Mouse (Mus musculus): Measurements from ENCODE around the gene Rnf183. TPM values are rescaled to one million over a fixed set of nuclear protein-coding genes. Genes with fewer than 3 reads are reported as not detected.

The Rnf183 gene
- polyA plus RNA-seq, 1 experiment, result not detected

DNA sequence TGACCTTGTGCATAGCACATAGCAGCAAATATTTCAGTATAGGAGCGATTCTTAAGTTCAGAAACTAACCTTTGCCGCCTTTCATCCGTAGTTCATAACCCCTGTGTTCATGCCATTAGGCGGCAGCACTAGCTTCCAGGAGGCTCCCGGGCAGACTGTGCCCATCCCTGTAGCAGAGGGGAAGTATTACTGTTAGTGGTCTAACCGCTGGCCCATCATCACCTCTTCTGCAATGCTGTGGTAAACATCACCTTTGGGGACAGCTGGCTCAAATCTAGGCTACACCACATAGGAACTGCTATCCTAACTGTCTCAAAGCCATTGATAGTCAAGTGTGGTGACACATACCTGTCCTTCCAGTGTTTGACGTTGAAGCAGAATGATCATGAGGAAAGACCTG is 43.2 kb downstream of the Rnf183 start:
- no peak overlapping the region for H3K27ac ChIP-seq (ENCODE audit: insufficient read depth, low read length)
- no peak overlapping the region for H3K4me3 ChIP-seq (ENCODE audit: insufficient read depth, low read length)
- no peaks in the 10 kb centered on the region for H3K4me1 ChIP-seq (ENCODE audit: control insufficient read depth, insufficient read depth, low read length)
- TF ChIP-seq POLR2A (IDR thresholded peaks at IDR 0.05; ENCODE audit: low read depth, low read length) (no peak), CTCF (IDR thresholded peaks at IDR 0.05; ENCODE audit: borderline replicate concordance, insufficient read depth, low read length) (no peak)

DNA sequence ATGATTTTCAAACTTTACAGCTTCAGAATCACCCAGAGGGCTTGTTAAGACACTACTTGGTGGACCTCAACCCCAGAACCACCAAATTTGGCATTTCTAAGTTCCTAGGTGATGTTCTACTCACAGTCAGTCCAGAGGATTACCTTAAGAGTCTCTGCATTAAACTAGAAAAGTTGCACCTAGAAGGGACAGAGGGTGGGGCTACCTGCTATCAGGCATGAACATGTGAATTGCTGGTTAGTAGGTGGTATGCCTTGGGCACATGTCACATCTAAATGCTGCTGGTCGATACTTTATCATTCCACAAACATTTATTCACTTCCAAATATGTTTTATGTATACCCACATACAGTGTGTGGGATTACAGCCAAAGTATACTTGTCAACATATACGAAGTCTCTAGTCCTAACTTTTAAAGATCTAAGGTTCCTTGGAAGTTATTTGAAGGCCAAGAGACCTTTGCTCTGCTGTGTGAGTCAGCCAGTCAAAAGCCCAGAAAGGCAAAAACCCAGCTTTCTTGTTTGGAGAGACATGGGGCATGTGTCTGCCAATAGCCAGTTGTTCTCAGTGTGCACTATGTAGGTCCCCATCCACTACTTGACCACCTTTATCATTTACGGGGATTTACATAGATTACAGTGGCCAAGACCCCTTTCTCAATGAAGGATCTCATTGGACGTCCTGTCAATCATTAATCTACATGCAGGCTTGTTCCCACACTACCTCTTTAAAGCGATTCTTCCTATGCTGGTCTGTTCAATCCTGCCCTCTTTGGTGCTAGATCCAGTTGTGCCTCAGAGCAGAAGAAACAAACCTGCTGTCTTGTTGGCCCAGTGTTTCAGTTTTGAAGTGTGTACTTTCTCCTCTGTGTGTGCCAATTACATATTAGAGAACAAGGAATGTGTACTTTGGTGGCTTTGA is 45.2 kb downstream of the Rnf183 start:
- TF ChIP-seq POLR2A (IDR thresholded peaks at IDR 0.05; ENCODE audit: low read depth, low read length) (no peak), CTCF (IDR thresholded peaks at IDR 0.05; ENCODE audit: borderline replicate concordance, insufficient read depth, low read length) (no peak)
- H3K4me3 ChIP-seq (ENCODE audit: insufficient read depth, low read length), result no peak overlapping the region
- H3K27ac ChIP-seq (ENCODE audit: insufficient read depth, low read length), result no peak overlapping the region
- H3K4me1 ChIP-seq (ENCODE audit: control insufficient read depth, insufficient read depth, low read length), result no peaks in the 10 kb centered on the region

DNA sequence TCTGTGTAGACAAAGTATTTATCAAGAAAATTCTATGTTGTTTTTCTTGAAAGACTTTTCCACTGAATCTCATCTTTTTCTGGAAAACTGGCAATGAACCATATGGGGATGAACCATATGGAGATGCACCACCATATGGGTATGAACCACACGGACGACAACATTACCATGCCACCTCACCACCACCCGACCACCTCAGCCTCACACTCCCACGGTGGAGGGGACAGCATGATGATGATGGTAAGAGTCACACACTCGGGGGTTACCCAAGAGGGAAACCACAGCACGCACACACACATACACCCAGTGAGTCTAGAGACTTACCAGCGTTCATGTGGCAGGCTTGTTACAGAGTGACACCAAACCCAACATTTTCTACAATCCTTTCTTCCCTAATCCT is 49.6 kb downstream of the Rnf183 start:
- no peaks in the 10 kb centered on the region for H3K4me1 ChIP-seq (ENCODE audit: control insufficient read depth, insufficient read depth, low read length)
- no peak for TF ChIP-seq POLR2A (IDR thresholded peaks at IDR 0.05; ENCODE audit: low read depth, low read length)
- no peak for TF ChIP-seq CTCF (IDR thresholded peaks at IDR 0.05; ENCODE audit: borderline replicate concordance, insufficient read depth, low read length)
- H3K4me3 ChIP-seq (ENCODE audit: insufficient read depth, low read length), result no peak overlapping the region
- no peak overlapping the region for H3K27ac ChIP-seq (ENCODE audit: insufficient read depth, low read length)

GRCm38 (mm10) chr4:62384159-62384558 is 50.9 kb downstream of the Rnf183 start:
- Histone ChIP-seq H3K27ac (ENCODE audit: insufficient read depth, low read length) (no peak overlapping the region), H3K4me3 (ENCODE audit: insufficient read depth, low read length) (no peak overlapping the region), H3K4me1 (ENCODE audit: control insufficient read depth, insufficient read depth, low read length) (no peaks in the 10 kb centered on the region)
- TF ChIP-seq CTCF (IDR thresholded peaks at IDR 0.05; ENCODE audit: borderline replicate concordance, insufficient read depth, low read length) (no peak), POLR2A (IDR thresholded peaks at IDR 0.05; ENCODE audit: low read depth, low read length) (no peak)

- Histone ChIP-seq H3K4me1 (ENCODE audit: control insufficient read depth, insufficient read depth, low read length) (no peaks in the 10 kb centered on the region), H3K27ac (ENCODE audit: insufficient read depth, low read length) (no peak overlapping the region), H3K4me3 (ENCODE audit: insufficient read depth, low read length) (no peak overlapping the region)
- TF ChIP-seq POLR2A (IDR thresholded peaks at IDR 0.05; ENCODE audit: low read depth, low read length) (no peak), CTCF (IDR thresholded peaks at IDR 0.05; ENCODE audit: borderline replicate concordance, insufficient read depth, low read length) (no peak)
These were observed 51.3 kb downstream of the Rnf183 start for GRCm38 (mm10) chr4:62383752-62384151.

DNA sequence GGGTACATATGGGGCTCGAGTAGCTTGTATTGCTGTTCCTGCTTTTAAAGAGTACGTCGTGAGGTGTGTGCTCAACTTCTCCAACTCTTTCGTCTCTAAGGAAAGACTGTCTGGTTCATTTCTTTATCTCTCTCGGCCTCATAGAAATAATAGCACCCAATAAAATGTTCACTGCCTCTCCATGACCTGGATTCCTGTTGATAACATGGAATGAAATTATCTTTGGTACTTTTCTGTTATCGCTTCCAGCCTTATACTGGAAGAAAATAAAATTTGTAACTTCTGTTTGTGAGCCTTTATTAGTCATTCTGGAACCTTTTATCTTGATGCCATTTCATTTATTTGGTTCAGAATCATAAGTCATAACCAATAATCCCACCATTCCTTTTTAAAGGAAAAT is 51.8 kb downstream of the Rnf183 start:
- TF ChIP-seq POLR2A (IDR thresholded peaks at IDR 0.05; ENCODE audit: low read depth, low read length) (no peak), CTCF (IDR thresholded peaks at IDR 0.05; ENCODE audit: borderline replicate concordance, insufficient read depth, low read length) (no peak)
- no peak overlapping the region for H3K27ac ChIP-seq (ENCODE audit: insufficient read depth, low read length)
- no peaks in the 10 kb centered on the region for H3K4me1 ChIP-seq (ENCODE audit: control insufficient read depth, insufficient read depth, low read length)
- H3K4me3 ChIP-seq (ENCODE audit: insufficient read depth, low read length), result no peak overlapping the region

GRCm38 (mm10) chr4:62379724-62380381 is 55.2 kb downstream of the Rnf183 start:
- H3K27ac ChIP-seq (ENCODE audit: insufficient read depth, low read length), result no peak overlapping the region
- no peak overlapping the region for H3K4me3 ChIP-seq (ENCODE audit: insufficient read depth, low read length)
- H3K4me1 ChIP-seq (ENCODE audit: control insufficient read depth, insufficient read depth, low read length), result no peaks in the 10 kb centered on the region
- TF ChIP-seq POLR2A (IDR thresholded peaks at IDR 0.05; ENCODE audit: low read depth, low read length) (no peak), CTCF (IDR thresholded peaks at IDR 0.05; ENCODE audit: borderline replicate concordance, insufficient read depth, low read length) (no peak)

Other genes starting within 250 kb of the Rnf183 start
- 10.9 and 12.7 TPM in 2 replicates for gene Zfp37, start 204.2 kb downstream of the Rnf183 start, polyA plus RNA-seq (2011; ENCODE audit: insufficient read length, low read depth, missing spikeins)
- 10.4 and 13.9 TPM in 2 replicates for gene Slc31a2, start 172.7 kb downstream of the Rnf183 start, polyA plus RNA-seq (2011; ENCODE audit: insufficient read length, low read depth, missing spikeins)
- gene Fkbp15, start 74.7 kb downstream of the Rnf183 start, polyA plus RNA-seq (2011; ENCODE audit: insufficient read length, low read depth, missing spikeins), result 33.1 and 36.9 TPM in 2 replicates
- 40.8 and 46.7 TPM in 2 replicates for gene Slc31a1, start 74.5 kb downstream of the Rnf183 start, polyA plus RNA-seq (2011; ENCODE audit: insufficient read length, low read depth, missing spikeins)
- 61.3 and 94.3 TPM in 2 replicates for gene Cdc26, start 26.6 kb downstream of the Rnf183 start, polyA plus RNA-seq (2011; ENCODE audit: insufficient read length, low read depth, missing spikeins)
- 12.1 and 14.1 TPM in 2 replicates for gene Prpf4, start 26.5 kb downstream of the Rnf183 start, polyA plus RNA-seq (2011; ENCODE audit: insufficient read length, low read depth, missing spikeins)
- gene Wdr31, start 35.6 kb upstream of the Rnf183 start, polyA plus RNA-seq (2011; ENCODE audit: insufficient read length, low read depth, missing spikeins), result 1.6 and 2.4 TPM in 2 replicates
- not detected in 2 replicates for gene Bspry, start 44.8 kb upstream of the Rnf183 start, polyA plus RNA-seq (2011; ENCODE audit: insufficient read length, low read depth, missing spikeins)
- gene Hdhd3, start 68.2 kb upstream of the Rnf183 start, polyA plus RNA-seq (2011; ENCODE audit: insufficient read length, low read depth, missing spikeins), result 3.6 and 3.8 TPM in 2 replicates
- gene Alad, start 84.7 kb upstream of the Rnf183 start, polyA plus RNA-seq (2011; ENCODE audit: insufficient read length, low read depth, missing spikeins), result 16.5 and 20.6 TPM in 2 replicates
- gene Pole3, start 89.8 kb upstream of the Rnf183 start, polyA plus RNA-seq (2011; ENCODE audit: insufficient read length, low read depth, missing spikeins), result 39.7 and 40.7 TPM in 2 replicates
- gene 4933430I17Rik, start 90.1 kb upstream of the Rnf183 start, polyA plus RNA-seq (2011; ENCODE audit: insufficient read length, low read depth, missing spikeins), result 0.39 TPM in 1 of 2 replicates, not detected in the other
- gene Rgs3, start 124.6 kb upstream of the Rnf183 start, polyA plus RNA-seq (2011; ENCODE audit: insufficient read length, low read depth, missing spikeins), result 38.0 and 44.0 TPM in 2 replicates